Mouse (Mus musculus): ENCODE measurements around the gene Nicn1. TPM values are rescaled to one million over a fixed set of nuclear protein-coding genes. Genes with fewer than 3 reads are reported as not detected.
A peak's percentile ranks its signal among the peaks of the same experiment; 100 is the strongest.

Gene Nicn1
- total and polyA plus RNA-seq, 2 experiments from 2014 or later: 20.5 to 22.4 TPM

- TF ChIP-seq CTCF (IDR thresholded peaks at IDR 0.05; ENCODE audit: low read depth): no peak
- no peak for TF ChIP-seq EP300 (IDR thresholded peaks at IDR 0.05; ENCODE audit: low read depth)
- Histone ChIP-seq H3K4me1 (ENCODE audit: control insufficient read depth, insufficient read depth) (peaks cover 21% of the 10 kb centered on the region), H3K9me3 (replicated peaks; ENCODE audit: control insufficient read depth, low read length) (no peaks in the 10 kb centered on the region), H3K4me3 (ENCODE audit: low read depth, low read length) (no peak overlapping the region), H3K27me3 (ENCODE audit: control insufficient read depth, insufficient read depth, low read length) (no peaks in the 10 kb centered on the region), H3K27ac (ENCODE audit: low read depth) (peak overlapping the region; percentile 31), H3K36me3 (replicated peaks; ENCODE audit: control insufficient read depth, insufficient read depth, low read length) (peaks cover 5% of the 10 kb centered on the region; the same call in 1 of the 2 replicates), H3K4me2 (ENCODE audit: low read depth, low read length) (no peak overlapping the region), H3K9ac (replicated peaks; ENCODE audit: low read depth, low read length) (no peak overlapping the region)
- DNase-seq (ENCODE audit: low spot score) (peak; percentile 17), ATAC-seq (ENCODE audit: insufficient read depth, low read depth) (no peak)
- WGBS: 39% methylated on average over 5 of the region's 5 CpGs
Measured at GRCm38 (mm10) chr9:108342301-108342831, 52.1 kb downstream of the Nicn1 start.

GRCm38 (mm10) chr9:108343331-108343730 lies 53.1 kb downstream of the Nicn1 start:
- no peak for TF ChIP-seq EP300 (IDR thresholded peaks at IDR 0.05; ENCODE audit: low read depth)
- TF ChIP-seq CTCF (IDR thresholded peaks at IDR 0.05; ENCODE audit: low read depth): no peak
- H3K27ac ChIP-seq (ENCODE audit: low read depth): no peak overlapping the region
- DNase-seq (ENCODE audit: low spot score): no peak
- H3K9ac ChIP-seq (replicated peaks; ENCODE audit: low read depth, low read length): no peak overlapping the region
- H3K27me3 ChIP-seq (ENCODE audit: control insufficient read depth, insufficient read depth, low read length): no peaks in the 10 kb centered on the region
- no peaks in the 10 kb centered on the region for H3K9me3 ChIP-seq (replicated peaks; ENCODE audit: control insufficient read depth, low read length)
- no peaks in the 10 kb centered on the region for H3K36me3 ChIP-seq (replicated peaks; ENCODE audit: control insufficient read depth, insufficient read depth, low read length)
- ATAC-seq (ENCODE audit: insufficient read depth, low read depth): no peak
- WGBS: 86% methylated on average over 3 of the region's 3 CpGs
- no peak overlapping the region for H3K4me2 ChIP-seq (ENCODE audit: low read depth, low read length)
- H3K4me1 ChIP-seq (ENCODE audit: control insufficient read depth, insufficient read depth): peaks cover 21% of the 10 kb centered on the region
- H3K4me3 ChIP-seq (ENCODE audit: low read depth, low read length): no peak overlapping the region

- H3K4me3 ChIP-seq (ENCODE audit: low read depth, low read length): no peak overlapping the region
- 95% methylated on average over 1 of the region's 1 CpGs for WGBS
- H3K4me2 ChIP-seq (ENCODE audit: low read depth, low read length): no peak overlapping the region
- H3K9ac ChIP-seq (replicated peaks; ENCODE audit: low read depth, low read length): no peak overlapping the region
- H3K9me3 ChIP-seq (replicated peaks; ENCODE audit: control insufficient read depth, low read length): no peaks in the 10 kb centered on the region
- no peak for DNase-seq (ENCODE audit: low spot score)
- H3K27ac ChIP-seq (ENCODE audit: low read depth): no peak overlapping the region
- no peaks in the 10 kb centered on the region for H3K36me3 ChIP-seq (replicated peaks; ENCODE audit: control insufficient read depth, insufficient read depth, low read length)
- no peaks in the 10 kb centered on the region for H3K27me3 ChIP-seq (ENCODE audit: control insufficient read depth, insufficient read depth, low read length)
- peaks cover 25% of the 10 kb centered on the region for H3K4me1 ChIP-seq (ENCODE audit: control insufficient read depth, insufficient read depth)
- TF ChIP-seq EP300 (IDR thresholded peaks at IDR 0.05; ENCODE audit: low read depth) (no peak), CTCF (IDR thresholded peaks at IDR 0.05; ENCODE audit: low read depth) (no peak)
- no peak for ATAC-seq (ENCODE audit: insufficient read depth, low read depth)
Measured at GRCm38 (mm10) chr9:108343835-108344234, 53.6 kb downstream of the Nicn1 start.

GRCm38 (mm10) chr9:108344471-108344870 lies 54.2 kb downstream of the Nicn1 start:
- Histone ChIP-seq H3K4me1 (ENCODE audit: control insufficient read depth, insufficient read depth) (peaks cover 30% of the 10 kb centered on the region), H3K4me3 (ENCODE audit: low read depth, low read length) (no peak overlapping the region), H3K9ac (replicated peaks; ENCODE audit: low read depth, low read length) (no peak overlapping the region), H3K27ac (ENCODE audit: low read depth) (no peak overlapping the region), H3K27me3 (ENCODE audit: control insufficient read depth, insufficient read depth, low read length) (no peaks in the 10 kb centered on the region), H3K4me2 (ENCODE audit: low read depth, low read length) (no peak overlapping the region), H3K9me3 (replicated peaks; ENCODE audit: control insufficient read depth, low read length) (no peaks in the 10 kb centered on the region), H3K36me3 (replicated peaks; ENCODE audit: control insufficient read depth, insufficient read depth, low read length) (no peaks in the 10 kb centered on the region)
- no peak for TF ChIP-seq CTCF (IDR thresholded peaks at IDR 0.05; ENCODE audit: low read depth)
- no peak for TF ChIP-seq EP300 (IDR thresholded peaks at IDR 0.05; ENCODE audit: low read depth)
- ATAC-seq (ENCODE audit: insufficient read depth, low read depth) (no peak), DNase-seq (ENCODE audit: low spot score) (no peak)
- WGBS: 83% methylated on average over 4 of the region's 4 CpGs

Other genes with a start within 250 kb of the Nicn1 start
- gene Gmppb, start 241.2 kb upstream of the Nicn1 start, total RNA-seq (2014; rRNA removed; ENCODE audit: low replicate concordance): 13.1 and 18.1 TPM in 2 replicates
- gene Gmppb, start 241.2 kb upstream of the Nicn1 start, polyA plus RNA-seq (2015; fragmentation: Nextera tagmentation; extraction: Ambion mirVana): 15.7 and 17.2 TPM in 2 replicates
- gene Amigo3, start 237.3 kb upstream of the Nicn1 start, total RNA-seq (2014; rRNA removed; ENCODE audit: low replicate concordance): 1.4 and 7.6 TPM in 2 replicates
- gene Amigo3, start 237.3 kb upstream of the Nicn1 start, polyA plus RNA-seq (2015; fragmentation: Nextera tagmentation; extraction: Ambion mirVana): 1.4 and 1.6 TPM in 2 replicates
- not detected in 2 replicates for gene Mst1, start 210.0 kb upstream of the Nicn1 start, total RNA-seq (2014; rRNA removed; ENCODE audit: low replicate concordance)
- 0.07 TPM in 1 of 2 replicates, not detected in the other for gene Mst1, start 210.0 kb upstream of the Nicn1 start, polyA plus RNA-seq (2015; fragmentation: Nextera tagmentation; extraction: Ambion mirVana)
- 40.5 and 60.2 TPM in 2 replicates for gene Rnf123, start 207.1 kb upstream of the Nicn1 start, total RNA-seq (2014; rRNA removed; ENCODE audit: low replicate concordance)
- gene Rnf123, start 207.1 kb upstream of the Nicn1 start, polyA plus RNA-seq (2015; fragmentation: Nextera tagmentation; extraction: Ambion mirVana): 24.6 and 32.9 TPM in 2 replicates
- gene Apeh, start 195.8 kb upstream of the Nicn1 start, total RNA-seq (2014; rRNA removed; ENCODE audit: low replicate concordance): 36.5 and 43.5 TPM in 2 replicates
- 32.8 TPM in 2 replicates for gene Apeh, start 195.8 kb upstream of the Nicn1 start, polyA plus RNA-seq (2015; fragmentation: Nextera tagmentation; extraction: Ambion mirVana)
- 0.42 TPM in 1 of 2 replicates, not detected in the other for gene Bsn, start 100.0 kb upstream of the Nicn1 start, total RNA-seq (2014; rRNA removed; ENCODE audit: low replicate concordance)
- gene Bsn, start 100.0 kb upstream of the Nicn1 start, polyA plus RNA-seq (2015; fragmentation: Nextera tagmentation; extraction: Ambion mirVana): 0.01 and 0.03 TPM in 2 replicates
- gene Dag1, start 26.5 kb upstream of the Nicn1 start, total RNA-seq (2014; rRNA removed; ENCODE audit: low replicate concordance): 209 and 229 TPM in 2 replicates
- gene Dag1, start 26.5 kb upstream of the Nicn1 start, polyA plus RNA-seq (2015; fragmentation: Nextera tagmentation; extraction: Ambion mirVana): 99.2 and 106 TPM in 2 replicates
- gene Amt, start 6.4 kb downstream of the Nicn1 start, total RNA-seq (2014; rRNA removed; ENCODE audit: low replicate concordance): 3.7 and 14.5 TPM in 2 replicates
- gene Amt, start 6.4 kb downstream of the Nicn1 start, polyA plus RNA-seq (2015; fragmentation: Nextera tagmentation; extraction: Ambion mirVana): 5.4 and 6.4 TPM in 2 replicates
- 167 and 207 TPM in 2 replicates for gene Rhoa, start 15.7 kb downstream of the Nicn1 start, total RNA-seq (2014; rRNA removed; ENCODE audit: low replicate concordance)
- gene Rhoa, start 15.7 kb downstream of the Nicn1 start, polyA plus RNA-seq (2015; fragmentation: Nextera tagmentation; extraction: Ambion mirVana): 326 and 332 TPM in 2 replicates
- 46.1 and 46.9 TPM in 2 replicates for gene Tcta, start 15.7 kb downstream of the Nicn1 start, total RNA-seq (2014; rRNA removed; ENCODE audit: low replicate concordance)
- 42.1 and 49.9 TPM in 2 replicates for gene Tcta, start 15.7 kb downstream of the Nicn1 start, polyA plus RNA-seq (2015; fragmentation: Nextera tagmentation; extraction: Ambion mirVana)
- gene Gpx1, start 48.5 kb downstream of the Nicn1 start, total RNA-seq (2014; rRNA removed; ENCODE audit: low replicate concordance): 319 and 336 TPM in 2 replicates
- 578 and 581 TPM in 2 replicates for gene Gpx1, start 48.5 kb downstream of the Nicn1 start, polyA plus RNA-seq (2015; fragmentation: Nextera tagmentation; extraction: Ambion mirVana)
- gene Usp4, start 57.4 kb downstream of the Nicn1 start, total RNA-seq (2014; rRNA removed; ENCODE audit: low replicate concordance): 71.1 and 76.8 TPM in 2 replicates
- 54.9 and 60.6 TPM in 2 replicates for gene Usp4, start 57.4 kb downstream of the Nicn1 start, polyA plus RNA-seq (2015; fragmentation: Nextera tagmentation; extraction: Ambion mirVana)
- not detected in 2 replicates for gene 1700102P08Rik, start 102.4 kb downstream of the Nicn1 start, total RNA-seq (2014; rRNA removed; ENCODE audit: low replicate concordance)
- 0.27 TPM in 1 of 2 replicates, not detected in the other for gene 1700102P08Rik, start 102.4 kb downstream of the Nicn1 start, polyA plus RNA-seq (2015; fragmentation: Nextera tagmentation; extraction: Ambion mirVana)
- not detected in 2 replicates for gene Ccdc36, start 138.1 kb downstream of the Nicn1 start, total RNA-seq (2014; rRNA removed; ENCODE audit: low replicate concordance)
- gene Ccdc36, start 138.1 kb downstream of the Nicn1 start, polyA plus RNA-seq (2015; fragmentation: Nextera tagmentation; extraction: Ambion mirVana): 0.14 and 0.25 TPM in 2 replicates
- gene BC048562, start 146.1 kb downstream of the Nicn1 start, total RNA-seq (2014; rRNA removed; ENCODE audit: low replicate concordance): not detected in 2 replicates
- gene BC048562, start 146.1 kb downstream of the Nicn1 start, polyA plus RNA-seq (2015; fragmentation: Nextera tagmentation; extraction: Ambion mirVana): not detected in 2 replicates
- gene Ccdc71, start 170.1 kb downstream of the Nicn1 start, total RNA-seq (2014; rRNA removed; ENCODE audit: low replicate concordance): 14.0 and 24.0 TPM in 2 replicates
- 25.1 and 26.2 TPM in 2 replicates for gene Ccdc71, start 170.1 kb downstream of the Nicn1 start, polyA plus RNA-seq (2015; fragmentation: Nextera tagmentation; extraction: Ambion mirVana)
- 180 and 186 TPM in 2 replicates for gene Klhdc8b, start 171.2 kb downstream of the Nicn1 start, total RNA-seq (2014; rRNA removed; ENCODE audit: low replicate concordance)
- gene Klhdc8b, start 171.2 kb downstream of the Nicn1 start, polyA plus RNA-seq (2015; fragmentation: Nextera tagmentation; extraction: Ambion mirVana): 91.6 and 92.7 TPM in 2 replicates
- 161 and 182 TPM in 2 replicates for gene Lamb2, start 189.3 kb downstream of the Nicn1 start, total RNA-seq (2014; rRNA removed; ENCODE audit: low replicate concordance)
- 44.4 and 50.8 TPM in 2 replicates for gene Lamb2, start 189.3 kb downstream of the Nicn1 start, polyA plus RNA-seq (2015; fragmentation: Nextera tagmentation; extraction: Ambion mirVana)
- gene Usp19, start 200.2 kb downstream of the Nicn1 start, total RNA-seq (2014; rRNA removed; ENCODE audit: low replicate concordance): 108 and 136 TPM in 2 replicates
- 34.8 and 38.2 TPM in 2 replicates for gene Usp19, start 200.2 kb downstream of the Nicn1 start, polyA plus RNA-seq (2015; fragmentation: Nextera tagmentation; extraction: Ambion mirVana)
- gene Qars, start 217.3 kb downstream of the Nicn1 start, total RNA-seq (2014; rRNA removed; ENCODE audit: low replicate concordance): 175 and 188 TPM in 2 replicates
- gene Qars, start 217.3 kb downstream of the Nicn1 start, polyA plus RNA-seq (2015; fragmentation: Nextera tagmentation; extraction: Ambion mirVana): 44.7 and 49.2 TPM in 2 replicates
- 138 and 154 TPM in 2 replicates for gene Qrich1, start 226.4 kb downstream of the Nicn1 start, total RNA-seq (2014; rRNA removed; ENCODE audit: low replicate concordance)
- 52.5 and 55.4 TPM in 2 replicates for gene Qrich1, start 226.4 kb downstream of the Nicn1 start, polyA plus RNA-seq (2015; fragmentation: Nextera tagmentation; extraction: Ambion mirVana)